Mouse (Mus musculus) testis, adult 2 months (tissue): ENCODE measurements around the gene Tns2.

Experiments used
- CTCF ChIP-seq: fragments of 200-500 bp; IDR thresholded peaks from 2 replicates; pipeline ENCODE4 v1.5.1; 2012; ENCODE audit warnings: low read depth, mild to moderate bottlenecking, inconsistent platforms, low read length, moderate library complexity; ENCODE audit not compliant: control insufficient read depth, insufficient read depth, insufficient replicate concordance
- POLR2A ChIP-seq: fragments of 200-500 bp; IDR thresholded peaks from 2 replicates; pipeline ENCODE4 v1.6.1; 2012; ENCODE audit warnings: low read depth, mild to moderate bottlenecking, inconsistent platforms, low read length, moderate library complexity; ENCODE audit not compliant: control insufficient read depth

DNA sequence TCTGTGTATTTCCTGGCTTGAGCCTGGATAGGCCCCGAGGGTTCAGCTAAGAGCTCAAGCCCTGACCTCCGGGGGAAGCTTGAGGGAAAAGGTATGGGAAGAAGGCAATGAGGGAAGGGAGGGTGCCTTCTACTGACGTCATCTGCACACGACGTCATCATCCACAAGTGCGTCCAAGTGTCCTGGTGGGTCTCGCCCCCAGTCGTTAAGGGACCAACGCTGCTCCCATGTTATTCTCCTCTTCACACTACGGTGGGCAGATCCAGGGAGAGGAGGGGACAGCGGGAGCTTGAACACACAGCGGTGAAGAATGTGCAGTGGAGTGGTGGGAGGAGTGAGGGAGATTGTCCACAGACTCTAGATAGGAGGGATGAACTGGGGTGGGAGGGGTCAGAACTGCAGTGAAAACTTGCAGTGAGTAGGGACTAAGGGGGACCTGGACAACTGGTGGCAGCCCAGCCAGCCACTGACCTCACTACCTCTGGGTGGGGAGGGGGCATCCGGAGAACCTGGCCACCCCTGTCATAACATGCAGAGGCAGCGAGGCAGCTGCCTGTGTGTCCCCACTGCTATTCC is 3.2 kb downstream of the Tns2 start:
- no peak for TF ChIP-seq POLR2A
- TF ChIP-seq CTCF: no peak
